Mouse (Mus musculus): ENCODE data around the gene Sqstm1. TPM values are rescaled to one million over a fixed set of nuclear protein-coding genes. Genes with fewer than 3 reads are reported as not detected.

The Sqstm1 gene
- total RNA-seq, 2 experiments from 2014 or later, result 42.7 to 207 TPM

DNA sequence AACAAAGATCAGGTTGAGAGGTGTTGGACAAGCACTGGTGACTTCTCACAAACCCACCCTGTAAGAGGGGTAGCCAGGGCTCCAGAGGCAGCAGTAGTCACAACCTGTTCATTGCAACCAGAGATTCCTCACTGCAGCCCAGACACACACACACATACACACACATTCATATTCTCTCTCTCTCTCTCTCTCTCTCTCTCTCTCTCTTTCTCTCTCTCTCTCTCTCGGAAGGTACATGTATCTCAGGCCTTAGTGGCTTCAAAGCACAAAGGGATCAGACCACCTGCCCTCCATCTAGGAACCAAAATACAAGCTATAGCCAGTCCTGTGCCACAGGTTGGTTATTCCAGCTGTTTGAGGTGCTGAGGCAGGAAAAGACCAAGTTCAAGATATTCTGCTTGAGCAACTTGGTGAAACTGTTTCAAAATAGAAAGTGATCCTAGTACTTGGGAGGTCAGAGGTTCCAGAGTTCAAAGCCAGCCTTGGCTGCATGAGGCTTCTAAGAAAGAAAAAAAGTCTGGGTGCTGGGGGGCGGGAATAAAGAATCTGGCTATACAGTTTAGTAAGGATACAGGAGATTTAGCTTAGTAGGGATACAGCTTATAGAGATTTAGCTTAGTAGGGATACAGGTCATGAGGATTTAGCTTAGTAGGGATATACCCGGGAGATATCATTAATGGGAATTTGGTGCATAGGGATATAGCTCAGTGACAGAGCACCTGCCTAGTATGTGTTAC is 864 bp upstream of the Sqstm1 start:
- ATAC-seq (replicated peaks; ENCODE audit: poor library complexity), result no peak

DNA sequence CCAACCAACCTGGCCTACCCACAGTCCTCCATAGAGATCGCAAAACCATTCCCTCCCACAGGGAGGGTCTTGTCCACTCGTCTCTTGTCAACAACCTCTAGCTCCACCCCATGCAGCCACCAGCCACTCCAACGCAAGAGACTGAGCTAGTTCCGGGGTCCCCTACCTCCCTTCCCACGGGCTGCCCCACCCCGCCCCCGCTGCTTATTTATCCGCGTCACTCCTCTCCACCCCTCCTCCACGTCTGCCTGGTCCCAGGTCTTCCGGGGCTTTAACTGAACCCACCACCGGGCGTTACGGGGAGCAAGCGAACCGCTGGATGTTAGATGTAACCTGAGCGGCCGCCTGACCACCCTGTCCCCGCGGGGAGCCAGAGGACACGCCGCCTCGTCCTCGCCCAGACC is 524 bp downstream of the Sqstm1 start:
- peak; percentile 87 for ATAC-seq (replicated peaks; ENCODE audit: poor library complexity)

DNA sequence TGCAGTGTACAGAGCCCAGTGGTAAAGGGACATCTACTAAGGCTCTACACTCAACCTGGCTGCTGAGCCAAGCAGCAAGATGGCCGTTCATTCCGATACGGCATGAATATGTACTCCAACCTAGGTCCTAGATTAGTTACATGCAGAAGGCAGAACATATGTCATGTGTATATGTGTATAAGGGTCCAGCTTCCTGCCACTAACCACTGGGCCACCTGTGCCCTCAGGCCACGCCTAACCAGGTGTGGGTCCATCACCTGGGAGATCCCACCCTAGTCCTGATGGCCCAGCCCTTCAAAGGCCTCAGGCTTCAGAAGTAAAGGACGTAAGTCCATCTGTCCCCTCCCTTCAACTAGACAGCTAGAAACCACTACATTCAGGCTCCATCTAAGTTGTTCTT is 2.6 kb downstream of the Sqstm1 start:
- no peak for ATAC-seq (replicated peaks; ENCODE audit: poor library complexity)

GRCm38 (mm10) chr11:50207344-50207743 is 3.3 kb downstream of the Sqstm1 start:
- no peak for ATAC-seq (replicated peaks; ENCODE audit: poor library complexity)

- ATAC-seq (replicated peaks; ENCODE audit: poor library complexity), result no peak
These were observed 4.6 kb downstream of the Sqstm1 start for GRCm38 (mm10) chr11:50206037-50206436.

- ATAC-seq (replicated peaks; ENCODE audit: poor library complexity), result no peak
These were observed 5.2 kb downstream of the Sqstm1 start for GRCm38 (mm10) chr11:50205434-50205833.

- no peak for ATAC-seq (replicated peaks; ENCODE audit: poor library complexity)
These were observed 7.3 kb downstream of the Sqstm1 start for GRCm38 (mm10) chr11:50203302-50203827.

DNA sequence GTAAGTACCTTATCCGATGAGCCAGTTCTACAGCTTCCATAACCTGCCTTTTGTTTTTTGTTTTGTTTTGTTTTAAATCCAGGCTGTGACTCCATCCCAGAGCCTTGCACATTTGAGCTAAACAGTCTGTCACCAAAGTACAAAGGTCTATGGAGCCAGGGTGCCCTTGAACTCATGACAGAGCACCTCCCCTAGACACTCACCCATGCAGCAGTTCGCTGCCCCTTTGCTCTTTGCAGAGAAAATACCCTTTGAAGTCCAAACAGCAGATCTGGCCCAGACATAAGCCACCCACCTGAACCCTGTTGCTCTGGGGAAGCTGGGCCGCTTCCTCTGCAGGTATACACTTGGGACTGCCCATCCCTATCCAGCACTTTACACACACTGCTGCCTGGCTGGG is 9.0 kb downstream of the Sqstm1 start:
- ATAC-seq (replicated peaks; ENCODE audit: poor library complexity), result no peak

DNA sequence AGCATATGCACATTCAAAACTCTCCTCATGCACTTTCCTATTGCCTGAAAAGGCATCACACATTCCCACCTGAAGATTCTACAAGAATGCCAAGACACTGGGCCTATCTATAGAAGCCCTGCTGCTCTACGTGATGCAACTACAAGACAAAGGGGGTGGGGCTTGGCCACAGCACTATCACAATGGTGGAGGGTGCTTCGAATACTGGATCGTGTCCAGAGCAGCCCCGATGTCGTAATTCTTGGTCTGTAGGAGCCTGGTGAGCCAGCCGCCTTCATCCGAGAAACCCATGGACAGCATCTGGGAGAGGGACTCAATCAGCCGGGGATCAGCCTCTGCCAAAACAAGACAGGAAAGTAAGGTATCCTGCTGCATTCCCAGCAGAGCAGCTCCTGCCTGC is 10.0 kb downstream of the Sqstm1 start:
- ATAC-seq (replicated peaks; ENCODE audit: poor library complexity), result peak; percentile 94

DNA sequence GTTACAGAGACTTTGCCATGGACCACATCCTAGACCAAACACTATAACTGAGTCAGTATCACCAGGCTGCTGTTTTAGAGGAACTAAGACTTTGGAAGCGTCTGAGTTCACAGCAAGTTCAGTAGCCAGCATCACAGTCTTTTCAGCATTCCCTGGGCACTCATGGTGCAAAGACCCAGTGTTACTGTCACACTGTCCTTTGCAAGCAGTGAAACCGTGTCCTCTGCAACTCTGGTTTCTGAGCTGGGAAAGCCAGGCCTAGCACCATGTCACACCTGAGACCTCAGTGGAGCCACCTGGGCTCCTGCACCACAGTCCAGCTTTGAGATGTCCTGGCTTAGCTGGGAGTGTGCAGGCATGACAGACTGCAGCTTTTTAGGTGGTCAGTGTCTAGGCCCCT is 11.7 kb downstream of the Sqstm1 start:
- no peak for ATAC-seq (replicated peaks; ENCODE audit: poor library complexity)

DNA sequence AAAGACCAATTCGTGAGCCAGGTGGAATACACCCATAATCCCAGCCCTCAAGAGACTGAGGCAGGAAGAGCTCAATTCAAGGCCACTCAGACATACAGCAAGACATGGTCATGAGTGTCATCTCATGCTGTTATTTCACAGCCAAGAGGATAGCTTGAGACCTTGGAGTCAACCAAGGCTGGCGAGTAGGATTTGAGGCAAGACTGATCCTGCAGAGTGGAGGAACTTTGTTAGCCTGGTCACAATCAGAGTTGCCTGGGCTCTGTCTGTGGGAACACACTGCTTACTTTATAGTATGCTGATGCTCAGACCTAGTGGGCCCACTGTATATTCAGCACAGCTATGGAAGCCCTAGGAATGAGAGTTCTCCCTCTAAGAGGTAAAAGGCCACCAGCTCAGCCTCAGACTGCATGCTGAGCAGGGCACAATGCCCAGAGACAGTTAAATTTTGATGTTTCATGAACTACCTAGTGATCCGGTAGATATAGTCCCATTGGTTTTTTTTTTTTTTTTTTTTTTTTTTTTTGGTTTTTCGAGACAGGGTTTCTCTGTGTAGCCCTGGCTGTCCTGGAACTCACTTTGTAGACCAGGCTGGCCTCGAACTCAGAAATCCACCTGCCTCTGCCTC is 12.3 kb downstream of the Sqstm1 start:
- ATAC-seq (replicated peaks; ENCODE audit: poor library complexity), result no peak

GRCm38 (mm10) chr11:50197500-50197899 is 13.1 kb downstream of the Sqstm1 start:
- no peak for ATAC-seq (replicated peaks; ENCODE audit: poor library complexity)

GRCm38 (mm10) chr11:50194793-50195192 is 15.8 kb downstream of the Sqstm1 start:
- no peak for ATAC-seq (replicated peaks; ENCODE audit: poor library complexity)

- ATAC-seq (replicated peaks; ENCODE audit: poor library complexity), result no peak
These were observed 16.6 kb downstream of the Sqstm1 start for GRCm38 (mm10) chr11:50194070-50194469.

DNA sequence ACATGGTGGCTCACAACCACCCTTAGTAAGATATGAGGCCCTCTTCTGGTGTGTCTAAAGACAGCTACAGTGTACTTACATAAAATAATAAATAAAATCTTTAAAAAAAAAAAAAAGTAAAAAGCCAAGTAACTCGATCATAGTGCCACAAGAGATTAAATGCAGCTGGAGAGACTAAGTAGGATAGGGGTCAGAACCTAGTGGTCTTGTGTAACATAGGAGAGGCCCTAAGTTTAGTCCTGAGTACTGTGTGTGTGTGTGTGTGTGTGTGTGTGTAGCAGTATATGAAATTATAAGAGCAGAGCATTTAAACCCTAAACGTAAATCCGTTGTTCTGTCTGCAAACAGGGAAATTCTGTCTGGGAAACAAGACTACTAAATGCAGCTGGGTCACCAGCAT is 18.3 kb downstream of the Sqstm1 start:
- no peak for ATAC-seq (replicated peaks; ENCODE audit: poor library complexity)

DNA sequence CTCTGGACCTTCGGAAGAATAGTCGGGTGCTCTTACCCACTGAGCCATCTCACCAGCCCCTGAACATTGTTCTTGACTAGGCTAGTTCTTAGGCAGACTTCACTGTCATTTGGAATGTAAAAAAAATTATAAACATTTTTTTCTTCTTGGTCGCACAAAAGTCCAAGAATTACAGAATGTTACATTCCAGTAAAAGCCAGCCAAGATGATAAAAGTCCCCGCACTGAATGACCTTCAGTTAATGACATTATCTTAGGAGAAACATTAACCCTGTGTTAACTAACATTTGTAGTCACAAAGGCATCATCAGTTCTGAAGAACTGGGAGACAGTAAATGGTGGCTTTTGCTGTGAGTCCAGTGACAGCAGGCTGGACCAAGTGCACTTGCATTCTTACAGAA is 20.3 kb downstream of the Sqstm1 start:
- ATAC-seq (replicated peaks; ENCODE audit: poor library complexity), result no peak

DNA sequence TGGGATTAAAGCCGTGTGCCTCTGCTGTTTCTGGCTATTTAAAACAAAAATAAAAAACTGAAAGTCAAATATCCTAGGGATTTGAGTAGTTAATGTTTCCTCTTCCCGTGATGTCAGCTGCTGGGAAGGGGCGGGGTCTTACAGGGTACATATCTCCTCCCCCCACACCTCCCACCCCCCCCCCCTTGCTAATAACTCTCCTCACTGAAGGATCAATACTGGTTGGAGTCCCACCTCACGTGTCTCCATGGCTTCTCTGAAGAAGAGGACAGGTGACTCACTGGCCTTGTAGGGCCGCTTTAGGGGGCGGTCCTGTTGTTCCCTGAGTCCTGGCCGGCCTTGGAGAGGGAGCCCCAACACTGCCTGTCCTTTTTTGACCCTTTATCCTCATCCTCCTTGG is 21.9 kb downstream of the Sqstm1 start:
- no peak for ATAC-seq (replicated peaks; ENCODE audit: poor library complexity)

DNA sequence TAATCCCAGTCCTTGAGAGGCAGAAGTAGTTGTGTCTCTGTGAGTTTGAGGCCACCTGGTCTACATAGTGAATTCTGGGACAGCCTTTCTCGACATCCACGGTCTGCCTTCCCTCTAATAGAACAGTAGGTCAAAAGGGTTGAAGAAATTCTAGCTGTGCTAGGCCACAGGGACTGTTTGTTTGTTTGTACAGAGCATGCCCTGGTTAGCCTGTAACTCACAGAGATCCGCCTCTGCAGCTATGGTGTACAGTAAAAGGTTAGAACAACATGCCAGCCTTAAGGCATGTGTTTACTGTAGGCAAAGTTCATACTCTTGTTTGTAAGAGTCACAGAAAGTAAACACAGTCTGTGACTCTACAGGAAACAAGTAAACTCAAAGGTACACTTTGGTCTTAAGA is 25.8 kb downstream of the Sqstm1 start:
- ATAC-seq (replicated peaks; ENCODE audit: poor library complexity), result no peak

GRCm38 (mm10) chr11:50182702-50183101 is 27.9 kb downstream of the Sqstm1 start:
- no peak for ATAC-seq (replicated peaks; ENCODE audit: poor library complexity)

GRCm38 (mm10) chr11:50180478-50181231 is 30.0 kb downstream of the Sqstm1 start:
- ATAC-seq (replicated peaks; ENCODE audit: poor library complexity), result no peak

DNA sequence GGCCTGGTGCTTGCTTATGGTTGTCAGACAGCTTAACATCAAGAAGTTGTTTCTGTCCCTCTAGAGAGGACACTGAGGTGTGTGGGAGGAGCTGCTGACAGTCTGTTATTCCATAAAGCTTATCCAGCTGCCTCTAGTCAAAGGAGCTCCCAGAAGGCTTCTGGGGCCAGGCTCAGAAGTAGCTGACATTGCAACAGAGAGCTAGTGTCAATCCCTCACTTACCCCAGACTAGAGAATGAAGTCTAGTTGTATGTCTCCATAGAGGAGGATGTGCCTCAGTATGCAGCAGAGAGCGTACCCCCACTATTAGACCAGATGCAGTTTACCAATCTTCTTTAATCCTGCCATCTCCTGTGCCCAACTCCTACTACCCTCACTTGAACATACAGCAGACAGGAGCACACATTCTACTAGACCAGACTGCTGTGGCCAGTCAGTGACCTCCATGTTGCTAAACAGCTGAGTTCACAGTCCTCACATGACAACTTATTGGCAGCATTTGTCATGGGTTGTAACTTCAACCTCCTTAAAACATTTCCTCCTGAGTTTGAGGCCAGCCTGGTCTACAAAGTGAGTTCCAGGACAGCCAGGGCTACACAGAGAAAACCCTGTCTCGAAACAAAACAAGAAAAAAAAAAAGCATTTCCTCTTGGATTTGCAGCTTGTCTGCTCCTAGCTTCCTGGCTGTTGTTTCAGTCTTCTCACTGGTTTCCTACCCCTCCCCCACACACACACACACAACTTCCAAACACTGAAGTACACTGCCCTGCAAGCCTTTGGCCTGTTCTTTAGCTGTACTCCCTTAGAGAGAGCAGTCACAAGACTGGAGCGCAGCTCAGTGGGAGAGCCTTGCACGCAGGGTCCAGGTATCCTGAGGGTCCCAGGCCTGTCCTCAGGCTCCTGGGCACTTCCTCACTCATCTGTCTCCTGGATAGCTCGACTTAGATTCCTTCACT is 31.8 kb downstream of the Sqstm1 start:
- no peak for ATAC-seq (replicated peaks; ENCODE audit: poor library complexity)
